Mouse (Mus musculus) spleen, postnatal 14 days (tissue): Measurements from ENCODE around the gene Tsg101.
A peak's percentile ranks its signal among the peaks of the same experiment; 100 is the strongest.

Source experiments
- DNase-seq, 2 experiments: peaks; one replicate each; pipeline ENCODE4 v3.0.0; 2021 to 2022; ENCODE audit warnings: low spot score in 2 of 2

The Tsg101 gene

GRCm38 (mm10) chr7:46877255-46877654 lies 42.5 kb downstream of the Tsg101 start:
- DNase-seq = no peak

GRCm38 (mm10) chr7:46876841-46877240 lies 42.9 kb downstream of the Tsg101 start:
- DNase-seq = no peak

GRCm38 (mm10) chr7:46871988-46872387 lies 47.8 kb downstream of the Tsg101 start:
- DNase-seq = no peak

GRCm38 (mm10) chr7:46860996-46861395 lies 58.8 kb downstream of the Tsg101 start, which contains the start of gene Ldhc:
Gene Ldhc (plus strand): TSS chr7:46861203.
- no peak for DNase-seq

- DNase-seq = no peak
Measured at GRCm38 (mm10) chr7:46859031-46859430, 60.7 kb downstream of the Tsg101 start.

GRCm38 (mm10) chr7:46857436-46857835 lies 62.3 kb downstream of the Tsg101 start:
- no peak for DNase-seq

GRCm38 (mm10) chr7:46855866-46856560 lies 63.8 kb downstream of the Tsg101 start:
- DNase-seq = no peak

GRCm38 (mm10) chr7:46853365-46853764 lies 66.4 kb downstream of the Tsg101 start:
- no peak for DNase-seq

GRCm38 (mm10) chr7:46852666-46853065 lies 67.1 kb downstream of the Tsg101 start:
- DNase-seq = no peak

- no peak for DNase-seq
Measured at GRCm38 (mm10) chr7:46851026-46851425, 68.7 kb downstream of the Tsg101 start.

- DNase-seq = no peak
Measured at GRCm38 (mm10) chr7:46849287-46849686, 70.5 kb downstream of the Tsg101 start.

- peak; percentile 22 to 34 for DNase-seq
Measured at GRCm38 (mm10) chr7:46846486-46847244, 73.1 kb downstream of the Tsg101 start.

GRCm38 (mm10) chr7:46845978-46846485 lies 73.7 kb downstream of the Tsg101 start:
- DNase-seq = peak in 1 of 2 experiments; percentile 14

- DNase-seq = peak; percentile 75 to 81
Measured at GRCm38 (mm10) chr7:46845211-46845977, 74.4 kb downstream of the Tsg101 start.

- DNase-seq = no peak
Measured at GRCm38 (mm10) chr7:46843576-46843975, 76.2 kb downstream of the Tsg101 start.

- DNase-seq = no peak
Measured at GRCm38 (mm10) chr7:46842278-46842677, 77.5 kb downstream of the Tsg101 start.

- no peak for DNase-seq
Measured at GRCm38 (mm10) chr7:46840787-46841525, 78.8 kb downstream of the Tsg101 start, which contains the start of gene Ldha. Gene Ldha (plus strand): TSS chr7:46841475.

- DNase-seq = no peak
Measured at GRCm38 (mm10) chr7:46840326-46840725, 79.4 kb downstream of the Tsg101 start.

GRCm38 (mm10) chr7:46839861-46840260 lies 79.9 kb downstream of the Tsg101 start:
- no peak for DNase-seq

- no peak for DNase-seq
Measured at GRCm38 (mm10) chr7:46839446-46839845, 80.3 kb downstream of the Tsg101 start.
